Mouse (Mus musculus) gastrocnemius, postnatal 10 days (tissue): ENCODE measurements around the gene 1600014C23Rik. TPM values are rescaled to one million over a fixed set of nuclear protein-coding genes. Genes with fewer than 3 reads are reported as not detected.
A peak's percentile ranks its signal among the peaks of the same experiment; 100 is the strongest.

Experiments used
- DNase-seq: peaks from one replicate; pipeline ENCODE4 v3.0.0; 2021; ENCODE audit warnings: mixed read lengths
- total RNA-seq, 2 experiments: library from RNA; stranded (reverse); gene quantifications; 2 replicates each; pipeline ENCODE4 v1.2.3; 2021

Gene 1600014C23Rik
- total RNA-seq, 2 experiments from 2014 or later = not detected

- DNase-seq = no peak
Observed at GRCm38 (mm10) chr17:45689120-45689519, 44.5 kb downstream of the 1600014C23Rik start.

GRCm38 (mm10) chr17:45686716-45687115 is 46.9 kb downstream of the 1600014C23Rik start, which contains the start of gene Tmem63b:
Tmem63b (minus strand) TSS chr17:45686905.
- DNase-seq = no peak

- peak; percentile 96 for DNase-seq
Observed at GRCm38 (mm10) chr17:45686093-45686619, 47.5 kb downstream of the 1600014C23Rik start, which contains the start of gene Mrpl14. Mrpl14 (plus strand) TSS chr17:45686322.

- peak; percentile 56 for DNase-seq
Observed at GRCm38 (mm10) chr17:45685171-45686092, 48.2 kb downstream of the 1600014C23Rik start.

- DNase-seq = peak; percentile 5
Observed at GRCm38 (mm10) chr17:45684667-45685131, 48.9 kb downstream of the 1600014C23Rik start.

Other genes starting within 250 kb of the 1600014C23Rik start
- gene Aars2, start 227.0 kb downstream of the 1600014C23Rik start, total RNA-seq = 10 to 100 TPM; 14.3 to 16.4 TPM
- not detected for gene Tcte1, start 210.4 kb downstream of the 1600014C23Rik start, total RNA-seq
- gene Tmem151b, start 184.2 kb downstream of the 1600014C23Rik start, total RNA-seq = under 1 TPM; 0.09 to 0.36 TPM
- gene Nfkbie, start 178.1 kb downstream of the 1600014C23Rik start, total RNA-seq = 1 to 10 TPM; 1.3 to 2.3 TPM
- 10 to 100 TPM; 29.9 to 39.3 TPM for gene Slc35b2, start 170.0 kb downstream of the 1600014C23Rik start, total RNA-seq
- gene Hsp90ab1, start 160.6 kb downstream of the 1600014C23Rik start, total RNA-seq = 100 to 1,000 TPM; 900 to 909 TPM
- 100 to 1,000 TPM in 1 of 2 experiments, 10 to 100 TPM in 1; 97.4 to 114 TPM for gene Slc29a1, start 134.2 kb downstream of the 1600014C23Rik start, total RNA-seq
- gene Mymx, start 131.7 kb downstream of the 1600014C23Rik start, total RNA-seq = 10 to 100 TPM; 16.1 to 18.7 TPM
- gene Capn11, start 74.5 kb downstream of the 1600014C23Rik start, total RNA-seq = under 1 TPM in 1 of 2 experiments, not detected in 1; 0.16 TPM
- 10 to 100 TPM; 82.3 to 83.5 TPM for gene Mrpl14, start 47.5 kb downstream of the 1600014C23Rik start, total RNA-seq
- gene Tmem63b, start 46.9 kb downstream of the 1600014C23Rik start, total RNA-seq = 10 to 100 TPM; 55.0 to 58.2 TPM